Mouse (Mus musculus) heart, adult 2 months (tissue): ENCODE measurements around the gene Otulinl. TPM values are rescaled to one million over a fixed set of nuclear protein-coding genes. Genes with fewer than 3 reads are reported as not detected.

Source experiments
- DNase-seq, 2 experiments: peaks; one replicate each; pipeline ENCODE4 v3.0.0; 2021
- H3K27ac ChIP-seq: fragments of 200-600 bp; 2 replicates; pipeline ENCODE4 v1.8.1; 2022
- H3K27me3 ChIP-seq: fragments of 200-500 bp; 2 replicates; pipeline ENCODE4 v1.6.1; 2012; ENCODE audit warnings: mild to moderate bottlenecking, low read length, inconsistent platforms, mixed read lengths; ENCODE audit not compliant: control insufficient read depth, insufficient read depth
- H3K36me3 ChIP-seq: fragments of 200-500 bp; 2 replicates; pipeline ENCODE4 v1.6.1; 2012; ENCODE audit warnings: low read length, inconsistent platforms; ENCODE audit not compliant: control insufficient read depth, insufficient read depth
- H3K4me1 ChIP-seq: fragments of 200-500 bp; 2 replicates; pipeline ENCODE4 v1.6.1; 2011; ENCODE audit warnings: low read length; ENCODE audit not compliant: control insufficient read depth, insufficient read depth
- H3K4me3 ChIP-seq: fragments of 200-600 bp; 2 replicates; pipeline ENCODE4 v1.8.1; 2022
- H3K79me2 ChIP-seq: fragments of 200-500 bp; replicated peaks from 2 replicates; pipeline ENCODE4 v1.6.1; 2012; ENCODE audit warnings: mild to moderate bottlenecking, inconsistent platforms, low read length, moderate library complexity, mixed read lengths; ENCODE audit not compliant: control insufficient read depth, insufficient read depth
- H3K9ac ChIP-seq: fragments of 200-500 bp; 2 replicates; pipeline ENCODE4 v1.6.1; 2012; ENCODE audit warnings: low read depth, mild to moderate bottlenecking, control low read depth, inconsistent platforms, low read length, mixed read lengths
- CTCF ChIP-seq: fragments of 200-600 bp; IDR thresholded peaks from 2 replicates; pipeline ENCODE4 v1.8.1; 2022; ENCODE audit warnings: antibody characterized with exemption, mild to moderate bottlenecking, moderate library complexity
- EP300 ChIP-seq: fragments of 200-500 bp; IDR thresholded peaks from 2 replicates; pipeline ENCODE4 v1.6.1; 2011; ENCODE audit warnings: low read depth, low read length, control low read depth; ENCODE audit not compliant: insufficient read depth
- POLR2A ChIP-seq: fragments of 200-500 bp; IDR thresholded peaks from 2 replicates; pipeline ENCODE4 v1.6.1; 2011; ENCODE audit warnings: mild to moderate bottlenecking, low read depth, low read length, control low read depth; ENCODE audit not compliant: insufficient read depth
- WGBS: fragments of 180-500 bp; shearing (Covaris S2); methylation state at CpG from one replicate; pipeline ENCODE4 v1.1.7; 2018; 5-methylcytosine and 5-hydroxymethylcytosine counted together
- intact Hi-C: fragments of 180-260 bp; cut with DNase I; formaldehyde crosslinking; loops from one replicate; pipeline ENCODE4 v1.15.1; 2025
- polyA plus RNA-seq: library from polyadenylated mRNA; depleted of rRNA; stranded (reverse); fragments of >200 nt; gene quantifications from 2 replicates; pipeline ENCODE4 v1.2.3, GENCODE M21; 2012; rRNA removed
- total RNA-seq, 2 experiments: library from RNA; stranded (reverse); gene quantifications; 2 replicates each; pipeline ENCODE4 v1.2.3; 2021

The Otulinl gene
- total and polyA plus RNA-seq, 3 experiments, result 1.5 to 3.0 (median 1.9) TPM

GRCm38 (mm10) chr15:27617227-27617626, 64.2 kb downstream of the Otulinl start:
- TF ChIP-seq POLR2A (no peak), EP300 (no peak), CTCF (no peak)
- intact Hi-C loops, result no loop called here
- H3K4me1 ChIP-seq, result peaks cover 16% of the 10 kb centered on the region
- DNase-seq, result no peak
- WGBS, result 62% methylated on average over 3 of the region's 3 CpGs
- H3K27ac ChIP-seq, result peak overlapping the region; percentile 76
- no peaks in the 10 kb centered on the region for H3K27me3 ChIP-seq
- H3K79me2 ChIP-seq, result no peaks in the 10 kb centered on the region
- no peak overlapping the region for H3K9ac ChIP-seq
- no peak overlapping the region for H3K4me3 ChIP-seq
- peaks cover 31% of the 10 kb centered on the region for H3K36me3 ChIP-seq

- TF ChIP-seq EP300 (peak; percentile 86), CTCF (peak; percentile 53), POLR2A (0 out of 2 replicates have a peak, but pooled peaks have one; percentile 14)
- H3K9ac ChIP-seq, result no peak overlapping the region
- peaks cover 14% of the 10 kb centered on the region for H3K4me1 ChIP-seq
- peak overlapping the region; percentile 76 for H3K27ac ChIP-seq
- peak; percentile 78 to 86 for DNase-seq
- H3K27me3 ChIP-seq, result no peaks in the 10 kb centered on the region
- H3K79me2 ChIP-seq, result no peaks in the 10 kb centered on the region
- no peak overlapping the region for H3K4me3 ChIP-seq
- intact Hi-C loops, result no loop called here
- H3K36me3 ChIP-seq, result peaks cover 31% of the 10 kb centered on the region
- WGBS, result 10% methylated on average over 4 of the region's 4 CpGs
Observed at GRCm38 (mm10) chr15:27616159-27616558, 65.2 kb downstream of the Otulinl start.

- intact Hi-C loops, result loop anchor here (1.0 to 5.0 kb wide), 2 partner anchors 146 to 287 kb away; partner anchors contain the start of gene Ank
- H3K9ac ChIP-seq, result no peak overlapping the region
Observed at GRCm38 (mm10) chr15:27613255-27613654, 68.1 kb downstream of the Otulinl start.

GRCm38 (mm10) chr15:27612533-27613221, 68.7 kb downstream of the Otulinl start:
- peaks cover 1% of the 10 kb centered on the region for H3K4me1 ChIP-seq
- peak; percentile 73 for TF ChIP-seq EP300
- TF ChIP-seq CTCF, result no peak; the same call in 1 of the 2 replicates
- TF ChIP-seq POLR2A, result no peak
- H3K9ac ChIP-seq, result no peak overlapping the region
- H3K79me2 ChIP-seq, result no peaks in the 10 kb centered on the region; the same call in 1 of the 2 replicates
- H3K36me3 ChIP-seq, result peaks cover 9% of the 10 kb centered on the region
- intact Hi-C loops, result loop anchor here (1.0 to 5.0 kb wide), 2 partner anchors 145 to 286 kb away; partner anchors contain the start of gene Ank
- H3K4me3 ChIP-seq, result no peak overlapping the region
- H3K27me3 ChIP-seq, result no peaks in the 10 kb centered on the region
- 32% methylated on average over 6 of the region's 6 CpGs for WGBS
- peak overlapping the region; percentile 52; the same call in 1 of the 2 replicates for H3K27ac ChIP-seq
- peak; percentile 62 to 66 for DNase-seq

More at GRCm38 (mm10) chr15:27613255-27613654, 68.1 kb downstream of the Otulinl start:
- WGBS, result 94% methylated on average over 4 of the region's 4 CpGs
- peaks cover 14% of the 10 kb centered on the region for H3K36me3 ChIP-seq
- H3K27ac ChIP-seq, result no peak overlapping the region; the same call in 1 of the 2 replicates
- no peak for DNase-seq
- TF ChIP-seq CTCF (no peak), EP300 (no peak), POLR2A (no peak)
- H3K27me3 ChIP-seq, result no peaks in the 10 kb centered on the region
- H3K4me1 ChIP-seq, result peaks cover 1% of the 10 kb centered on the region
- H3K79me2 ChIP-seq, result no peaks in the 10 kb centered on the region; the same call in 1 of the 2 replicates
- H3K4me3 ChIP-seq, result no peak overlapping the region

- Histone ChIP-seq H3K27ac (no peak overlapping the region), H3K27me3 (no peaks in the 10 kb centered on the region), H3K79me2 (no peaks in the 10 kb centered on the region; the same call in 1 of the 2 replicates), H3K9ac (no peak overlapping the region), H3K4me1 (no peaks in the 10 kb centered on the region), H3K4me3 (no peak overlapping the region), H3K36me3 (no peaks in the 10 kb centered on the region)
- TF ChIP-seq EP300 (no peak), CTCF (no peak), POLR2A (no peak)
- WGBS, result 73% methylated on average over 4 of the region's 4 CpGs
- intact Hi-C loops, result no loop called here
- no peak for DNase-seq
Observed at GRCm38 (mm10) chr15:27609554-27609953, 71.8 kb downstream of the Otulinl start.

- intact Hi-C loops, result no loop called here
- no peak overlapping the region for H3K4me3 ChIP-seq
- no peak overlapping the region for H3K9ac ChIP-seq
- H3K27ac ChIP-seq, result no peak overlapping the region
- H3K4me1 ChIP-seq, result peaks cover 2% of the 10 kb centered on the region; the same call in 1 of the 2 replicates
- no peaks in the 10 kb centered on the region for H3K79me2 ChIP-seq
- WGBS, result 67% methylated on average over 3 of the region's 3 CpGs
- DNase-seq, result no peak
- H3K27me3 ChIP-seq, result no peaks in the 10 kb centered on the region
- no peaks in the 10 kb centered on the region for H3K36me3 ChIP-seq
- TF ChIP-seq POLR2A (no peak), EP300 (no peak), CTCF (no peak)
Observed at GRCm38 (mm10) chr15:27605252-27605651, 76.1 kb downstream of the Otulinl start.

Other genes starting within 250 kb of the Otulinl start
- gene Ank, start 214.9 kb downstream of the Otulinl start, total RNA-seq, result 100 to 1,000 TPM; 196 to 225 TPM
- 176 and 318 TPM in 2 replicates for gene Ank, start 214.9 kb downstream of the Otulinl start, polyA plus RNA-seq
- gene Otulin, start 50.9 kb downstream of the Otulinl start, total RNA-seq, result 10 to 100 TPM; 24.6 to 26.1 TPM
- gene Otulin, start 50.9 kb downstream of the Otulinl start, polyA plus RNA-seq, result 18.7 and 22.5 TPM in 2 replicates